Mouse (Mus musculus): ENCODE data around the gene Gm45618. TPM values are rescaled to one million over a fixed set of nuclear protein-coding genes. Genes with fewer than 3 reads are reported as not detected.

The Gm45618 gene
- polyA plus RNA-seq (2014; fragmentation: Illumina TruSeq; extraction: RNeasy Lipid Tissue Mini Kit (QIAGEN cat#74804); ENCODE audit: insufficient read depth, low read depth, low replicate concordance): not detected

GRCm38 (mm10) chr7:142120629-142121028, at the start of gene Gm45618:
Gm45618 (minus strand) TSS chr7:142120729.

GRCm38 (mm10) chr7:142165639-142166038, 45.1 kb upstream of the Gm45618 start, which contains the start of gene Gm4553:
Gm4553 (minus strand) TSS chr7:142165739.

GRCm38 (mm10) chr7:142157013-142157412, 36.5 kb upstream of the Gm45618 start, which contains the start of gene Gm29735:
Gm29735 (minus strand) TSS chr7:142157113.

GRCm38 (mm10) chr7:142144507-142144906, 24.0 kb upstream of the Gm45618 start, which contains the start of gene Gm45337:
Gm45337 (minus strand) TSS chr7:142144607.

GRCm38 (mm10) chr7:142135934-142136333, 15.4 kb upstream of the Gm45618 start, which contains the start of gene Gm39115:
Gm39115 (minus strand) TSS chr7:142136034.

GRCm38 (mm10) chr7:142095183-142095931, 25.2 kb downstream of the Gm45618 start, which contains the start of gene Dusp8:
Dusp8 (minus strand) TSS chr7:142095843.

Other genes with a start within 250 kb of the Gm45618 start
- gene Tollip, start 202.2 kb downstream of the Gm45618 start, polyA plus RNA-seq (2014; fragmentation: Illumina TruSeq; extraction: RNeasy Lipid Tissue Mini Kit (QIAGEN cat#74804); ENCODE audit: insufficient read depth, low read depth, low replicate concordance): 35.3 TPM
- not detected for gene Brsk2, start 171.0 kb downstream of the Gm45618 start, polyA plus RNA-seq (2014; fragmentation: Illumina TruSeq; extraction: RNeasy Lipid Tissue Mini Kit (QIAGEN cat#74804); ENCODE audit: insufficient read depth, low read depth, low replicate concordance)
- gene Mob2, start 59.7 kb downstream of the Gm45618 start, polyA plus RNA-seq (2014; fragmentation: Illumina TruSeq; extraction: RNeasy Lipid Tissue Mini Kit (QIAGEN cat#74804); ENCODE audit: insufficient read depth, low read depth, low replicate concordance): 60.9 TPM
- 10.8 TPM for gene Dusp8, start 24.9 kb downstream of the Gm45618 start, polyA plus RNA-seq (2014; fragmentation: Illumina TruSeq; extraction: RNeasy Lipid Tissue Mini Kit (QIAGEN cat#74804); ENCODE audit: insufficient read depth, low read depth, low replicate concordance)
- not detected for gene Gm39115, start 15.3 kb upstream of the Gm45618 start, polyA plus RNA-seq (2014; fragmentation: Illumina TruSeq; extraction: RNeasy Lipid Tissue Mini Kit (QIAGEN cat#74804); ENCODE audit: insufficient read depth, low read depth, low replicate concordance)
- gene Gm45337, start 23.9 kb upstream of the Gm45618 start, polyA plus RNA-seq (2014; fragmentation: Illumina TruSeq; extraction: RNeasy Lipid Tissue Mini Kit (QIAGEN cat#74804); ENCODE audit: insufficient read depth, low read depth, low replicate concordance): not detected
- not detected for gene Gm29735, start 36.4 kb upstream of the Gm45618 start, polyA plus RNA-seq (2014; fragmentation: Illumina TruSeq; extraction: RNeasy Lipid Tissue Mini Kit (QIAGEN cat#74804); ENCODE audit: insufficient read depth, low read depth, low replicate concordance)
- gene Gm4553, start 45.0 kb upstream of the Gm45618 start, polyA plus RNA-seq (2014; fragmentation: Illumina TruSeq; extraction: RNeasy Lipid Tissue Mini Kit (QIAGEN cat#74804); ENCODE audit: insufficient read depth, low read depth, low replicate concordance): not detected
- not detected for gene Krtap5-2, start 55.3 kb upstream of the Gm45618 start, polyA plus RNA-seq (2014; fragmentation: Illumina TruSeq; extraction: RNeasy Lipid Tissue Mini Kit (QIAGEN cat#74804); ENCODE audit: insufficient read depth, low read depth, low replicate concordance)
- not detected for gene Gm10153, start 69.7 kb upstream of the Gm45618 start, polyA plus RNA-seq (2014; fragmentation: Illumina TruSeq; extraction: RNeasy Lipid Tissue Mini Kit (QIAGEN cat#74804); ENCODE audit: insufficient read depth, low read depth, low replicate concordance)
- not detected for gene Krtap5-3, start 80.6 kb upstream of the Gm45618 start, polyA plus RNA-seq (2014; fragmentation: Illumina TruSeq; extraction: RNeasy Lipid Tissue Mini Kit (QIAGEN cat#74804); ENCODE audit: insufficient read depth, low read depth, low replicate concordance)
- not detected for gene Gm7579, start 91.1 kb upstream of the Gm45618 start, polyA plus RNA-seq (2014; fragmentation: Illumina TruSeq; extraction: RNeasy Lipid Tissue Mini Kit (QIAGEN cat#74804); ENCODE audit: insufficient read depth, low read depth, low replicate concordance)
- not detected for gene Krtap5-5, start 109.2 kb upstream of the Gm45618 start, polyA plus RNA-seq (2014; fragmentation: Illumina TruSeq; extraction: RNeasy Lipid Tissue Mini Kit (QIAGEN cat#74804); ENCODE audit: insufficient read depth, low read depth, low replicate concordance)
- gene Gm40460, start 120.3 kb upstream of the Gm45618 start, polyA plus RNA-seq (2014; fragmentation: Illumina TruSeq; extraction: RNeasy Lipid Tissue Mini Kit (QIAGEN cat#74804); ENCODE audit: insufficient read depth, low read depth, low replicate concordance): not detected
- not detected for gene Gm2431, start 137.6 kb upstream of the Gm45618 start, polyA plus RNA-seq (2014; fragmentation: Illumina TruSeq; extraction: RNeasy Lipid Tissue Mini Kit (QIAGEN cat#74804); ENCODE audit: insufficient read depth, low read depth, low replicate concordance)
- not detected for gene Gm4559, start 153.6 kb upstream of the Gm45618 start, polyA plus RNA-seq (2014; fragmentation: Illumina TruSeq; extraction: RNeasy Lipid Tissue Mini Kit (QIAGEN cat#74804); ENCODE audit: insufficient read depth, low read depth, low replicate concordance)
- not detected for gene Krtap5-1, start 176.4 kb upstream of the Gm45618 start, polyA plus RNA-seq (2014; fragmentation: Illumina TruSeq; extraction: RNeasy Lipid Tissue Mini Kit (QIAGEN cat#74804); ENCODE audit: insufficient read depth, low read depth, low replicate concordance)
- gene Krtap5-4, start 182.8 kb upstream of the Gm45618 start, polyA plus RNA-seq (2014; fragmentation: Illumina TruSeq; extraction: RNeasy Lipid Tissue Mini Kit (QIAGEN cat#74804); ENCODE audit: insufficient read depth, low read depth, low replicate concordance): not detected